Mouse (Mus musculus): Measurements from ENCODE around the gene 1700001K19Rik.
A peak's percentile ranks its signal among the peaks of the same experiment; 100 is the strongest.
"Not testable (repeated sequence)": the region's sequence is repeated elsewhere in the genome, so short reads cannot be mapped to it uniquely, and the experiment has no call there.

Gene 1700001K19Rik

DNA sequence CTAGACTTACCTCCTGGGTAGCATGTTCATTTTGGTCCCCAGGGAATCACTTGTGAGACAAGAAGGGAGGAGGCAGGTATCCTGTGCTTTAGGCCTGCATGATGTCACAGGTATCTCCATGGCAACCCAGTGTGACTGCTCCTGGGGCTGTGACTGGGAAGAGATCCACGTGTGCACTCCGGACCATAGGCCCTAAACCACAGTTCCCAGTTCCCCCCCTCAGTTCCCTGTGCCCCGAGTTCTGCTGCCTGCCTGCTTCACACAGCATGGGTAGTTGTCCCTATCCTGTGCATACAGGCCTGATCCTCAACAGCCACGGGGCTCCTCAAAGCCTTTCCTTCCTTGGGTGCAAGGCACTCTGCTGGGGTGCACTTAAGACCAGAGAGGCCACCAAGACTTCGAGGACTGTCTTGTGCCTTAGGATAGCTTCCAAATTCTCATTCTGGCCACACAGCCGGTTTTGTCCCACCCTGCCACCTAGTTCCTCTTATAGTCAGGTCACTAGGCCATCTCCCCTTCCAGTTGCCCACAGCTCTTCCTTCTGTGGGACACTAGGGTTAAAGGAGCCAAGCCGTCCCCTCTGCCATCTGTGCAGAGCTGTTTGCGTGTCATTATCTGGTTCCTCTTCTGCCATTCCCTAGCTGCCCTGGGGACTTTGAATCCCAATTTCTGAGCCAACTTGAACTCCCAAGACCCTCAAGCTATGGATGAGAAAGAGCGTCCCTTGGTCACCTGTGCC lies at the start of gene 1700001K19Rik:
1700001K19Rik (minus strand) TSS at position 59 of the 739 bp plus-strand sequence.
- DNase-seq (ENCODE audit: low spot score in 2 of 2): no peak

DNA sequence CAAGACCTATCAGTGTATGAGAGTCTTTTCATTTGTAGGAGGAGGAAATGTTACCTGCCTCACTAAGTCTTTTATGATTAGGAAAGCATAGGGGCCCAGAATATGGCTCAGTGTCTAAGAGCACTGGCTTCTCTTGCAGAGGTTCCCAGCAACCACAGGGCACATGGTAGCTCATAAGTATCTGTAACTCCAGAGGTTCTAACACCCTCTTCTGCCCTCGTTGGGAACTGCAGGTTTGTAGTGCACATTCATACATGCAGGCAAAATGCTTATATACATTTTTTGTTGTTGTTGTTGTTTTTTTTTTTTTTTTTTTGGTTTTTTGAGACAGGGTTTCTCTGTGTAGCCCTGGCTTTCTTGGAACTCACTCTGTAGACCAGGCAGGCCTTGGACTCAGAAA lies 44.0 kb upstream of the 1700001K19Rik start:
- no peak for DNase-seq (ENCODE audit: low spot score in 2 of 2)

DNA sequence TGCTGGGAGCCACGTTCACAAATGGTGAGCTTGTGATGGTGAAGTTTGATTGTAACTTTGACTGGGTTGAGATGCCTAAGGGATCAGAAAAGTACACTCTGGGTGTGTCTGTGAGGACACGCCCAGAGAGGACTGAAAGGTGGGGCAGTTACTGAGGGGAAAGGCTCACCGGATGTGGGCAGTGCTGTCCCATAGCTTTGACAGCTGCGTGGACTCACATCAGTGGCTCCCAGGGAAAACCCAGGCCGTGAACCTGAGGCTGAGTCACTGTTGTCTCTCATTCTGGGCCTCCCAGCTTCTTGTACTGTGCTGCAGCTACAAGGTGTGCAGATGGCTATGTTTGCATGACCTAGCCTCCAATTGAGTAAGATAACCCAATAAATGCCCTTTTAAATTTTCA lies 43.1 kb upstream of the 1700001K19Rik start:
- no peak for DNase-seq (ENCODE audit: low spot score in 2 of 2)

DNA sequence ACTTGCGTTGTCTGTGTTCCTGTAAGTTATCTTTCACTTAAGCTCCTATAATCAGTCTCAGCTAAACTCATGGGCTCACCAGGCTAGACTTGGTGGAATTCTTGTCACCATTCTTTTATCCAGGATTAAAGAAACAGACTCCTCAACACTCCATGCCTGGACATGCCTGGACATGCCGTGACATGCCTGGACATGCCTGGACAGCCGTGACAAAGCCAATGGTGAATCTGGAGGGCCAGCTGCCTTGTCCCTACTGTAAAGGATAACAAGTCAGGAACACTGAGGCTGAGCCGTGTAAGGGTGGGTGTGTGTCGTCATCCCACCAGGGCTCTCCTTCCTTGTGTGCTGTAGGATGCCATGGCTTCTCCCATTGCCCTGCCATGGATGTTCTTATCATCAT lies 42.6 kb upstream of the 1700001K19Rik start:
- no peak for DNase-seq (ENCODE audit: low spot score in 2 of 2)

DNA sequence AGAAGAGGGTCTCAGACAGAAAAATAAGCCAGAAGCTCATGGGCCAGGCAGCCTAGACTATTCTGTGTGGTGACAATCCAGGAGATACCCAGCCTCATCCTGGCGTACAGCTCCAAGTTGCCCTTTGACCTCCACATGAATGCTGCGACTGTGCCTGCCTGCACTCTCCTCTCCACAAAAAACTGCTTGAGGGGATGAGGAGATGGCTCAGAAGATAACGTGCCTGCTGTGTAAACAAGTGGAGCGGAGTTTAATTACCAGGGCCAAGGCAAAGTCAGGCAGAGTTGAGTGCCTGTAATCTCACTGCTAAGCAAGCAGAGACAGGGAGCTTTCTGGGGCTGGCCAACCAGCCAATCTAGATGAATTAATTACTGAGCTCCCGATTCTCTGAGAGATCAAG lies 33.6 kb upstream of the 1700001K19Rik start:
- DNase-seq (ENCODE audit: low spot score in 2 of 2): no peak

DNA sequence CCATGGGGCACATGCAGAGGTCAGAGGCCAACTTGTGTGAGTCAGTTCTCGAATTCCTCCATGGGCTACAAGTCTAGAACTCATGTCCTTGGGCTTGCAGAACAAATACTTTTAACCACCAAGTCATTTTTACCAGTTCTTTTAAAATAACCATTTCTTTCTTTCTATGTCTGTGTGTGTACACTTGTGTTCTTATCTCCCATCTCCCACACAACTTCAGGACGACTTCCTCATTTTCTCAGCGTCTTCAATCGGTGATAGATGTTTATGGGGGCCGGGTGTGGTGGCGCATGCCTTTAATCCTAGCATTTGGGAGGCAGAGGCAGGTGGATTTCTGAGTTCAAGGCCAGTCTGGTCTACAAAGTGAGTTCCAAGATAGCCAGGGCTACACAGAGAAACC lies 31.8 kb upstream of the 1700001K19Rik start:
- DNase-seq (ENCODE audit: low spot score in 2 of 2): no peak

DNA sequence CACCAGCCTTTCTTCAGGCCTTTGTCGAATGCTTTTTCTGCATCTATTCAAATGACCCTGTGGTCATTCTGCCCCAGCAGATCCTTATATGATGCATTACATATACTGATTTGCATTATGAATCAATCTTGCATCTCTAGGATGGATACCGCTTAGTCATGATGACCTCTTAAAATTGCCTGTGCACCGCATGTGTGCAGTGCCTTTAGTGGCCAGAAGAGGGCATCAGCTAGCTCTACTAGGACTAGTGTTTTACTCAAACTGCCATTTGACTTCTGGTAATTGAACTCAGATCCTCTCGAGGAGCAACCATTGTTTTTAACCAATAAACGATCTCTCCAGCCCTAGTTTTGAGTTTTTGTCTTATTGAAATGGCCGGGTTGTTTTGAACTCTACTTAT lies 31.4 kb upstream of the 1700001K19Rik start:
- no peak for DNase-seq (ENCODE audit: low spot score in 2 of 2)

DNA sequence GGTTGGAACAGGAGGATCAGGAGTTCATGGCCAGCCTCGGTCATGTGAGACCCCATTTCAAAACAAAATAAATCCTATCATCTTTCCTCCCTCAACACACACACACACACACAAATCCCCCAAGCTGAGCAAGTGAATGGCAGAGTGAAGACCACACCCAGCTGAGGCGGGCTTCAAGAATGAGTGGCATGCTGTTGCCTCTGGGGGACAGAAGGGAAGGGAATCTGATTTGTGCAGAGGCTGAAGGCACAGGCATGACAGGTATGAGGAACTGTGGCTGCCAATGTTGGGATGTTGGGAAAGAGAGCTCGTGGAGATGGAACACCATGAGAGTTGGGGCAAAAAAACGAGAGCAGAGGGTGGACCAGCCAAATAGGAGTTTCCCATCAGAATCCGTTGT lies 28.9 kb upstream of the 1700001K19Rik start:
- DNase-seq (ENCODE audit: low spot score in 2 of 2): no peak

DNA sequence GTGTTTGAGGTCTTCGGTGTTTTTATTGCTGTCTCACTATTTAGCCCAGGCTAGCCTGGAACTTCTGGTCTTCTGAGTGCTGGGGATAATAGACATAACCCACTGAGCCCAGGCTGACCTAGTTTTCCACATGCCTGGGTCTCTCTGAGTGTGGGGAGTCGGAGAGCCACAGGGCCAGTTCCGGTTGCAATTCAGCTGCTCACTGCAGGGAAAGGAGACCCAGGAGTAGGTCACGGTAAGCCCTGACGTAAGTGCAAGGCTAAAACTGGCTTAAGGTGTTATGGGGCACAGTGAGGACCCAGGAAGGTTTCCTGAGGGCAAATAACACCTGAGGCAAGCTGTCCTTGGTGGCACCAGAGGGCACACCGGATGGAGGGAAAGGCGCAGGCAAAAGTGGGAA lies 25.0 kb upstream of the 1700001K19Rik start:
- DNase-seq (ENCODE audit: low spot score in 2 of 2): no peak

DNA sequence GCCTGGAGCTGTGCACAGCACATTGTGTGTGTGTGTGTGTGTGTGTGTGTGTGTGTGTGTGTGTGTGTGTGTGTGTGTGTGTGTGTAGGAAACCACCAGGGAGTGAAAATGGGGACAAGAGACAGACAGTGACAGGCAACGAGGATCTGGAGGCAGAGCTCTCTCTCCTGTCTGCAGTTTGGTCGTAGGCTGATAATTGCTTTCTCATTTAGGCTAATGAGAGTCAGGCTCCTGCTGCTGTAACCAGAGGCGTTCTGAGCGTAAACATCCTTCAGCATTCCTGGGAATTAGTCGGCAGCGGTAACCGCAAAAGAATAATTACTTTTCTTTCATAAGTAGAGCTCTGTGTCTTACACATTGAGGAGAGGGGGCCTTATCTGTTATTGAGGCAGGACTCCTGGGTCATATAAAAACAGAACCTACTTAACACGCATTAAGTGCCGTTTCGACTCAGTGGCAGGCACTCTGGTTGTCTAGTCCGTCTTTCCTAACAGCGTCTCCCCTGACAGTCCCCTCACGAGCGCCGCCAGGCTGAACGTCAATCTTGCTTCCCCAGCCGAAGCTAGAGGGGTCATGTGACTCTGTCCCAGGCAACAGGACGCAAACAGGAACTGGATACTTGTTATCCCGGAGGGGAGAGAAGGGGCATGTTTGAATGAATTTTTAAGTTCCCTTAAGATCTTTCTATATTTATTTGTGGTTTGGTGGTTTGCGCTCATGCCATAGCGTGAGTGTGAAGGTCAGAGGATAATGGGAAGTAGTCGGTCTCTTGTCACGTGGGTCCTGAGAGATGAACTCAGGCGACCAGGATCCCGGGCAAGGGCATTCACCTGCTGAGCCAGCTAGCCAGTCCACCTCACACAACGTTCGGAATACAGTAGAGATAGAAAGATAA lies 24.2 kb upstream of the 1700001K19Rik start:
- peak; percentile 15 to 23 for DNase-seq (ENCODE audit: low spot score in 2 of 2)

DNA sequence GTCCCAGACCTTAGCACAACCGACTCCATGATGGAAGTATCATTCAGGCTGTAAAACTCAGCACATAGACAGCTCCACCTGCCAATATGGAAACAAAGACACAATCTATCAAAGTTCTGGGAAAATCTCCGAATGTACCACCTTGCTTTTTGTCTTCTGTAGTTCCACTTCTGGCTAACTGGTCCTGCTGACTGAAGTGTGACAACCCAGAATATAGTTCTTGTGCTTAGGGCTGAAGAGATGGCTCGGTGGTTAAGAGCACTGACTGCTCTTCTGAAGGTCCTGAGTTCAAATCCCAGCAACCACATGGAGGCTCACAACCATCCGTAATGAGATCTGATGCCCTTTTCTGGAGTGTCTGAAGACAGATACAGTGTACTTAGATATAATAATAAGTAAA lies 23.0 kb upstream of the 1700001K19Rik start:
- DNase-seq (ENCODE audit: low spot score in 2 of 2): not testable (repeated sequence)

DNA sequence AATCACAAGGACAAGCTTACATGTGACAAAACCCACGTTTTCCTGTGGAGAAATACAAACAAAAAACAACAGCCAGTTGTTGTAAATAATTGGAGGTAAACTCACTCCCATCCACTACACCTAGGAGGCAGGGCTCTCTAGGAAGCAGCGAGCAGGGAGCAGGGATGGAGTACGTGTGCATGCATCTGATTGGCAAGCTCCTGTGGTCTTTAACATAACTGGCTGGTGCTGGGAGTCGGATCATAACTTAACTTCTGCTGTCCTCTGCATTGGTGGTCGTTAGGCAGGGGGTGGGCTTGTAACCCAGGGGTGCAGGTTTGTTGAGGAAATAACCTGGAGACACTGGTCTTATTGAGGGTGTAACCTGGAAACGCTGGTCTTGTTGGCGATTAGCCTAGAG lies 21.3 kb upstream of the 1700001K19Rik start:
- DNase-seq (ENCODE audit: low spot score in 2 of 2): no peak

DNA sequence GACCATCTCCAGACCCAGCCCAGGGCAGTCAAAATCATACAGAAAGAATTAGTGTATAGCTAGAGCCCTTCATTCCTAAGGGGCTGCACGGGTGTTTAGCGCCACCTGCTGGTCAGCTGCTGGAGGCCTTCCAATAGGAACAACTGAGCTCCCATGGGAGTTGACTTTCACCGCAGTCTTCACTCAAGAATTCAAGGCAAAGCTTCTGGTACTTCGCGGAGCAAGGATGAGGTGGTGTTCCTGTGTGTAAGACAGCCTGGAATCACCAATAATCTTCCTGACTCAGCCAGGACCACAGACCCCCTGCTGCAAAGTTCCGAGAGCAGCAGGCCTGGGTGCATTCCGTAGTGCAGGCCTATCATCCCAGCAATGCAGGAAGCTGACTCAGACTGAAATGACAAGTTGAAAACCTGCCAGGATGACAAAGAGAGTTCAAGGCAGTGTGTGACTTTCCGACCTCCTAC lies 20.6 kb upstream of the 1700001K19Rik start:
- DNase-seq (ENCODE audit: low spot score in 2 of 2): peak; percentile 76 to 83

DNA sequence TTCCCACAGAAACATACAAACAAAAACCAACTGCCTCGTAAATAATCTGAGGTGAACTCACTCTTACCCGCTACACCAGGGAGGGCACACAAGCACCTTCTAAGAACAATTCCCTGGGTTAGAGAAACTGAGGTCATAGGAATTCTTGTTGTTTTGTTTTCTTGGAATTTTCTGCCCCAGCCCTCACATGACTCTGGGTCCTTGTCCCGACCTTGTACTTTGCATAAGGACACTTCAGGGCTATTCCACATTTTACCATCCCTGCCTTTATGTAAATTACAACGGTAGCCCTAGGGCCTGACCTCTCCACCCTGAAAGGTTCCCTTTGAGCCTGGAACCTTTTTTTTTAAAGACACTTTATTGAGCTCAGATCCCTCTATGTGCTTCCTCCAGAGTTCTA lies 20.1 kb upstream of the 1700001K19Rik start, which contains the start of gene Hsp90aa1:
Hsp90aa1 (minus strand) TSS at position 173 of the 400 bp plus-strand sequence.
- no peak for DNase-seq (ENCODE audit: low spot score in 2 of 2)

DNA sequence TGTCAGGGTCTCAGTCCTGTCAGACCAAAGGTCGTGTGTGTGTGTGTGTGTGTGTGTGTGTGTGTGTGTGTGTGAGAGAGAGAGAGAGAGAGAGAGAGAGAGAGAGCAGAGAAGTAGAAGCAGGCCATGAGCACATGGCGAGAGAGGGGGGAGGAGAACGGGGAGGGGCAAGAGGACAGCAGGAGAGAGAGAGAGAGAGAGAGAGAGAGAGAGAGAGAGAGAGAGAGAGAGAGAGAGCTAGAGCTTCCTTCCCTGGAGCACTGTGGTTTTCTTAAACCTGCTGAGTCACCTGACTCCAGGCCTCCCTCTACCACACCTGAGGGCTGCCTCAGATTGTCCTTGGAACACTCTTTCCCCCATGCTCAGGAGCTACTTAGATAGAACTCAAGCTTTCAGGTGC lies 18.9 kb upstream of the 1700001K19Rik start:
- not testable (repeated sequence) for DNase-seq (ENCODE audit: low spot score in 2 of 2)

DNA sequence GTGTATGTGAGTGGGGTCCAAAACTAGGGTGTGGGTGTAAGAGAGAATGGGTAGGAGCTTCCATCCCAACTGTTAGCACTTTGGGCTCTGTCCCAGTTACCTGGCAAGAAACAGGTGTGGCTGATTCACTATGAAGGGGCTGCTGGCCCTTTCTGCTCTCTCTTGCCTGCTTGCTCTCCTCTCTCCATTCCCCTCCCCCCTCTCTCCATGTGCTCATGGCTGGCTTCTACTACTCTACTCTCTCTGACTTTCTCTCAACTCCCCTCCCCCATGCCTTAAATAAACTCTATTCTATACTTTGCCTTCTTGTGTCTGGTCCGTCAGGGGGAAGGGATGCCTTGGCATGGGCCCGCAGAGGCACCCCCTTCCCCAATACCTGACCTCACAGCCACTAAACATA lies 18.3 kb upstream of the 1700001K19Rik start:
- DNase-seq (ENCODE audit: low spot score in 2 of 2): no peak

DNA sequence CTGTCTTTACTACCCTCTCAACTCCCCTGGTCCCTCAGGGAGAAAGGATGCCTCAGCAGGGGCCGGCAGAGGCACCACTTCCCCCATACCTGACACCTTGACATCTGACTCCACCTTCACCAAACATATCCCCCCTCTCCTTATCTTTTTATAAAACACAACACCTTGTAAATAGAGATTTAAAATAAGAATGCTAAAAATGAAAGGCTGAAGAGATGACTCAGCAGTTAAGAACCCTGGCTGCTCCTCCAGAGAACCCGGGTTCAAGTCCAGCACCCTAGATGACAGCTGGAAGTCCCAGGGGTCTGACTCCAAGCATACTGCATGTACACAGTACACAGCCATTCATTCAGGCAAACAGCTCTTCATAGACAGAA lies 16.7 kb upstream of the 1700001K19Rik start:
- no peak for DNase-seq (ENCODE audit: low spot score in 2 of 2)

DNA sequence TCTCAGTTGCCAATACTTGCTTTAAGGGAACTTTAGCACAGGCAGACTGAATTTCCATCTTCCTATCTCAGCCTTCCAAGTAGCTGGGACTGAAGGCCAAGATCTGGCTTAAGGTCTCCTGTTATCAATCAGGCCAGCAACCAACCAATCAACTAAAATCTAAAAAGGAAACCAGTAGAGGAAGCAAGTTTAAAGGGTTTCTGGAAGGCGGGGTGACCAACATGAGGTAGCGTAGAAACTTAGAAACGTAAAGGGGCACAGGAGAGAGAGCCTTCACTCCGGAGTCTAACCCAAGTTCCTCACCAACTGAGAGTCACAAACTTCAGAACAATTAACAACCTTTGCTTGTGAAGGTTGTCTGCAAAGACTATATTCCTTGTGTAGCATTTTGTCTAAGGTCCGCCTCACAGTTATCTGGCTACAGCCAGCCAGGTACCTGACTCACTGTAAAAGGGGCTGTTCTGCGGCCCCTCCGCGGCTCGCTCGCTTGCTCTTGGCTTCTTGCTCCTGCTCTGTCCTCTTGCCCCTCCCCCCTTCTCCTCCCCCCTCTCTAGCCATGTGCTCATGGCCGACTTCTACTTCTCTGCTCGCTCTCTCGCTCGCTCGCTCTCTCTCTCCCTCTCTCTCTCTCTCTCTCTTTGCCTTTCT lies 16.2 kb upstream of the 1700001K19Rik start:
- no peak for DNase-seq (ENCODE audit: low spot score in 2 of 2)

DNA sequence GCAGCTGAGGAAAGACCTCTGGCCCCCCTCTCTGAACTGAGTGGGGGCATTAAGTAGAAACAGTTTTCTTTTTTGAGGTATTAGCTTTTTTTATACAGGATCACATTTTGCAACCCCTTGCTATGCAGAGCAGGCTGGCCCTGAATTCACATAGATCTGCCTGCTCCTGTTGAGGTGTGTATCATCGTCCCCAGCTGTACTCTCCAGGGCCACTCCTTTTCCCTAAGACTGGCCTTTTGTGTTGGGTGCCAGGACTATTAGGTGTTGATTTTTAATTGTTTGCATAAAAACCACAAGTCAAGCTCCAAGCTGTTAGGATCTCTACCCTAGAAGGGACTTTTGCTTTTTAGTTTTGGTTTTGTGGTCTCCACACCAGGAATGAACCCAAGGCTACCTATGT lies 15.7 kb upstream of the 1700001K19Rik start:
- DNase-seq (ENCODE audit: low spot score in 2 of 2): no peak

DNA sequence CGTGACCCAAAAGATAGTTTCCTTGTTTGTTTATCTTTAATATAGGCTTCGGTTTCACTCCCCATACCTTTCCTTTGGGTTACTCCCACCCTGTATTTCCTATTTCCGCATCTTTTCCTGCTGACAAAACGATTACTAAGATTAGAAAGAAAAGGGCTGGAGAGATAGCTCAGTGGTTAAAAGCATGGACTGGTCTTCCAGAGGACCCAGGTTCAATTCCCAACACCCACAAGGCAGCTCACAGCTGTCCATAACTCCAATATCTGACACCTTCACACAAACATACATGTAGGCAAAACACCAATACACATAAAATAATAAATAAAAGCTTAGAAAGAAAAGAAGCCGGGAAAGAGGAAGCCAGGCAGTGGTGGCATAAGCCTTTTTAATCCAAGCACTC lies 15.0 kb upstream of the 1700001K19Rik start:
- no peak for DNase-seq (ENCODE audit: low spot score in 2 of 2)

DNA sequence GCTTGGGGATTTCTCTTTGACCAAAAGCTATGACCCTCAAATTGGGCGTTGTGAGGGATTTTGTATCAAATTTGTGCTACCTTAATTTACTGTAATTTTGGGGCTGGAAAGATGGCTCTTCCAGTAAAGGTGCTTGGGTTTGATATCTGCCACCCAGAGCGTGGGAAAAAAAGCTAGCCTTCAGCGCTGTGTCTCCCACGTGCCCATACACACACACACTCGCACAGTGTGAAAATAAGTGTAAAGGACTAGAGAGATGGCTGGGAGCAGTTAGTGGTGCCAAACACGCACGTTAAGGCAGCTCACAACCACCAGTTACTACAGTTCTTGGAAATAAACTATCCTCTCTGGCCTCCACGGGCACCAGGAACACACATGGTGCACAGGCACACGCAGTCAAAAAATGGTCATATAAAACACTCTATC lies 14.6 kb upstream of the 1700001K19Rik start:
- DNase-seq (ENCODE audit: low spot score in 2 of 2): no peak

Data from urinary bladder, adult 18-20 months (tissue).